ENCODE assay signal across 8 mouse cellular contexts in genomic region chr6:50588251-50588650, GRCm38 (mm10). TPM values are rescaled to one million over a fixed set of nuclear protein-coding genes. Genes with fewer than 3 reads are reported as not detected.
DNase-seq lines count a peak whose midpoint lies in the region; ATAC-seq and TF ChIP-seq lines count a peak whose summit lies in the region.

No protein-coding gene starts in this region.

- no peaks in the 10 kb centered on the region for H3K4me1 ChIP-seq in forebrain, embryonic 11.5 days (replicated peaks; ENCODE audit: control insufficient read depth, insufficient read depth, low read length)
- no peaks in the 10 kb centered on the region for H3K4me1 ChIP-seq in forebrain, embryonic 16.5 days (replicated peaks; ENCODE audit: control insufficient read depth, insufficient read depth, low read length)
- 0 out of 2 replicates have a peak, but pooled peaks cover 2% of the 10 kb centered on the region for H3K4me1 ChIP-seq in limb, embryonic 11.5 days (ENCODE audit: control insufficient read depth, insufficient read depth, low read length)
- H3K4me1 ChIP-seq in limb, embryonic 10.5 days = peaks cover 8% of the 10 kb centered on the region; the same call in 1 of the 2 replicates
- no peaks in the 10 kb centered on the region for H3K4me1 ChIP-seq in lung, adult 2 months (ENCODE audit: control insufficient read depth, insufficient read depth, low read length)

- H3K27ac ChIP-seq in forebrain, embryonic 11.5 days (ENCODE audit: low read depth, low read length) = no peak overlapping the region
- H3K27ac ChIP-seq in forebrain, embryonic 16.5 days (ENCODE audit: low read length) = no peak overlapping the region
- no peak overlapping the region for H3K27ac ChIP-seq in limb, embryonic 11.5 days (replicated peaks; ENCODE audit: low read depth, low read length)
- no peak overlapping the region for H3K27ac ChIP-seq in limb, embryonic 10.5 days

- H3K4me2 ChIP-seq in forebrain, embryonic 11.5 days (ENCODE audit: low read depth, low read length, severe bottlenecking) = no peak overlapping the region
- no peak overlapping the region for H3K4me2 ChIP-seq in forebrain, embryonic 16.5 days (ENCODE audit: low read length)
- H3K4me2 ChIP-seq in limb, embryonic 11.5 days (ENCODE audit: low read depth, severe bottlenecking) = no peak overlapping the region

- H3K27me3 ChIP-seq in forebrain, embryonic 11.5 days (ENCODE audit: control insufficient read depth, insufficient read depth, low read length) = no peaks in the 10 kb centered on the region
- H3K27me3 ChIP-seq in forebrain, embryonic 16.5 days (replicated peaks; ENCODE audit: control insufficient read depth, insufficient read depth, low read length) = no peaks in the 10 kb centered on the region
- H3K27me3 ChIP-seq in limb, embryonic 11.5 days (ENCODE audit: control insufficient read depth, insufficient read depth, low read length) = no peaks in the 10 kb centered on the region
- no peaks in the 10 kb centered on the region for H3K27me3 ChIP-seq in limb, embryonic 10.5 days (ENCODE audit: low read depth, poor library complexity, severe bottlenecking)
- H3K27me3 ChIP-seq in Patski = no peaks in the 10 kb centered on the region

- POLR2A ChIA-PET in Patski (lab: Charles Lee) = interaction anchor here (1.4 kb wide), 1 partner anchor 11 kb away, joined by 4 read pairs; no protein-coding TSS in a partner anchor

- peak; percentile 66 for TF ChIP-seq CTCF in Patski (IDR thresholded peaks at IDR 0.05)
- TF ChIP-seq CTCF in lung, adult 2 months (IDR thresholded peaks at IDR 0.05; ENCODE audit: insufficient read depth, low read length) = peak; percentile 15; the same call in 1 of the 2 replicates

- 85% methylated on average over 1 of the region's 1 CpGs for WGBS in forebrain, embryonic 11.5 days
- WGBS in forebrain, embryonic 16.5 days = 84% methylated on average over 1 of the region's 1 CpGs
- WGBS in limb, embryonic 11.5 days = 94% methylated on average over 1 of the region's 1 CpGs
- 91% methylated on average over 1 of the region's 1 CpGs for WGBS in limb, embryonic 10.5 days
- 93% methylated on average over 1 of the region's 1 CpGs for WGBS in lung, adult 2 months

- ATAC-seq in forebrain, embryonic 11.5 days (replicated peaks; ENCODE audit: low FRiP score) = no peak
- no peak for ATAC-seq in forebrain, embryonic 16.5 days
- no peak for ATAC-seq in limb, embryonic 11.5 days (ENCODE audit: insufficient number of reproducible peaks, low FRiP score, low TSS enrichment, low read depth)
- ATAC-seq in Patski = no peak

- CTCF ChIA-PET in Patski (lab: Charles Lee) = interaction anchor here (1.0 to 3.8 kb wide), 5 partner anchors 9 to 36 kb away, joined by 3 to 17 read pairs (median 3); no protein-coding TSS in a partner anchor

- no peaks in the 10 kb centered on the region for H3K36me3 ChIP-seq in forebrain, embryonic 11.5 days (ENCODE audit: control insufficient read depth, insufficient read depth, low read length)
- H3K36me3 ChIP-seq in forebrain, embryonic 16.5 days (ENCODE audit: control insufficient read depth, insufficient read depth) = no peaks in the 10 kb centered on the region
- H3K36me3 ChIP-seq in limb, embryonic 11.5 days (ENCODE audit: control insufficient read depth, insufficient read depth, low read length) = no peaks in the 10 kb centered on the region
- no peaks in the 10 kb centered on the region for H3K36me3 ChIP-seq in limb, embryonic 10.5 days

- no peak overlapping the region for H3K9ac ChIP-seq in forebrain, embryonic 11.5 days (ENCODE audit: low read length)
- H3K9ac ChIP-seq in forebrain, embryonic 16.5 days (replicated peaks; ENCODE audit: low read depth, low read length) = no peak overlapping the region
- H3K9ac ChIP-seq in limb, embryonic 11.5 days (ENCODE audit: low read length) = no peak overlapping the region

- in situ Hi-C loops in Patski (cut with MboI; ENCODE audit: low pct_unique_long_range_greater_than_20kb) = no loop called here

- TF ChIP-seq POLR2A in lung, adult 2 months (IDR thresholded peaks at IDR 0.05; ENCODE audit: borderline replicate concordance, extremely low read depth, low read depth, low read length) = no peak

- no peaks in the 10 kb centered on the region for H3K9me3 ChIP-seq in forebrain, embryonic 11.5 days (ENCODE audit: control insufficient read depth, low read length)
- no peaks in the 10 kb centered on the region for H3K9me3 ChIP-seq in forebrain, embryonic 16.5 days (ENCODE audit: control insufficient read depth, low read length)
- no peaks in the 10 kb centered on the region for H3K9me3 ChIP-seq in limb, embryonic 11.5 days (ENCODE audit: control insufficient read depth, low read length)
- H3K9me3 ChIP-seq in limb, embryonic 10.5 days (replicated peaks) = no peaks in the 10 kb centered on the region

- H3K4me3 ChIP-seq in forebrain, embryonic 11.5 days (ENCODE audit: low read depth, low read length) = no peak overlapping the region
- H3K4me3 ChIP-seq in forebrain, embryonic 16.5 days (replicated peaks; ENCODE audit: low read length) = no peak overlapping the region
- H3K4me3 ChIP-seq in limb, embryonic 11.5 days (ENCODE audit: low read depth, low read length) = no peak overlapping the region
- H3K4me3 ChIP-seq in limb, embryonic 10.5 days = no peak overlapping the region
- no peak overlapping the region for H3K4me3 ChIP-seq in lung, adult 2 months (replicated peaks; ENCODE audit: extremely low read depth, low read depth, low read length)

- peak; percentile 56 for DNase-seq in forebrain, embryonic 11.5 days (ENCODE audit: low spot score)
- peak; percentile 76 for DNase-seq in limb, embryonic 11.5 days (ENCODE audit: low spot score)
- DNase-seq in limb, embryonic 10.5 days (ENCODE audit: low spot score) = no peak
- no peak for DNase-seq in Patski (ENCODE audit: low read depth, low spot score)
- peak; percentile 64 for DNase-seq in embryo, embryonic 9.5 days (ENCODE audit: extremely low spot score)
- DNase-seq in lung, adult 2 months = no peak
- DNase-seq in spleen, postnatal 36 days (ENCODE audit: low spot score in 2 of 2) = peak; percentile 45 to 56

RNA-seq across cellular contexts. Expression of gene 4921507P07Rik, which starts 8.2 kb away (rescaled TPM):
- 0.60 and 0.84 TPM in 2 replicates for polyA plus RNA-seq in forebrain, embryonic 11.5 days (2014; fragmentation: Nextera tagmentation; extraction: Ambion mirVana)
- 1.2 and 1.3 TPM in 2 replicates for polyA plus RNA-seq in forebrain, embryonic 16.5 days (2015; fragmentation: Nextera tagmentation; extraction: Ambion mirVana)
- polyA plus RNA-seq in limb, embryonic 11.5 days (2014; fragmentation: Nextera tagmentation; extraction: Ambion mirVana) = 0.45 and 0.75 TPM in 2 replicates
- polyA plus RNA-seq in limb, embryonic 10.5 days (2016; fragmentation: Nextera tagmentation; extraction: Ambion mirVana) = 0.24 and 0.51 TPM in 2 replicates
- 0.51 TPM for polyA plus RNA-seq in Patski (2021)
- 0.32 and 0.34 TPM in 2 replicates for polyA plus RNA-seq in lung, adult 2 months (2012; rRNA removed)

RNA-seq across cellular contexts. Expression of gene Cycs, which starts 21.9 kb away (rescaled TPM):
- 63.2 and 70.0 TPM in 2 replicates for polyA plus RNA-seq in forebrain, embryonic 11.5 days (2014; fragmentation: Nextera tagmentation; extraction: Ambion mirVana)
- polyA plus RNA-seq in forebrain, embryonic 16.5 days (2015; fragmentation: Nextera tagmentation; extraction: Ambion mirVana) = 65.2 and 66.8 TPM in 2 replicates
- polyA plus RNA-seq in limb, embryonic 11.5 days (2014; fragmentation: Nextera tagmentation; extraction: Ambion mirVana) = 70.6 and 73.7 TPM in 2 replicates
- 80.1 and 96.7 TPM in 2 replicates for polyA plus RNA-seq in limb, embryonic 10.5 days (2016; fragmentation: Nextera tagmentation; extraction: Ambion mirVana)
- polyA plus RNA-seq in Patski (2021) = 46.1 TPM
- polyA plus RNA-seq in lung, adult 2 months (2012; rRNA removed) = 1.9 and 4.0 TPM in 2 replicates

Comparison
In these comparisons a context has a peak if more than half of its experiments do, and no peak if none do; other contexts are left out.
1. DNase-seq: peak in forebrain, embryonic 11.5 days (single experiment), limb, embryonic 11.5 days (single experiment), embryo, embryonic 9.5 days (single experiment) and spleen, postnatal 36 days (2 of 2); none in limb, embryonic 10.5 days (single experiment), Patski (single experiment) and lung, adult 2 months (single experiment).